Mouse (Mus musculus): Measurements from ENCODE around the gene Rgs8. TPM values are rescaled to one million over a fixed set of nuclear protein-coding genes. Genes with fewer than 3 reads are reported as not detected.

The Rgs8 gene
- polyA plus RNA-seq, 1 experiment, result under 0.01 TPM

DNA sequence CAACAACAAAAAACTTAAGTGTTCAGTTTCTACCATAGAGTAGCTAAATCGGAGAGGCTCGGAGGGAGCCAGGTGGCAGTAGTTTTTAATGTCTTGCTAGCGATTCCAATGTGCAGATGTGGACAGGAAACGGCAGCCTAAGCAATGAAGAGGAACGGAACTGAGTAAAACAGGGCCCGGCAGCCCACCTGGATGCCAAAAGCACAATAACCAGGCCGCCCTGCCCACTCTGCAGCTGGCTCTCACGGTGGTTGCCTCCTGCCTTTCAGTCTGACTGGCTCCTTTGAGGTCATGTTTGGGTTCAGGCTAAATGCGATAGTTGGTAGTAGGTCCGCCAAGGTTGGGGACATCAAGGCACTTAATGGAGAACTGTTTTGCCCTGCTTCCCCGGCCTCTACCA lies 43.3 kb downstream of the Rgs8 start:
- H3K36me3 ChIP-seq (ENCODE audit: control insufficient read depth, insufficient read depth), result no peaks in the 10 kb centered on the region
- H3K4me3 ChIP-seq (ENCODE audit: insufficient read depth, poor library complexity, severe bottlenecking), result no peak overlapping the region
- H3ac ChIP-seq (ENCODE audit: control insufficient read depth, insufficient read length, low read depth), result no peak overlapping the region
- H3K79me3 ChIP-seq (ENCODE audit: low read depth), result no peaks in the 10 kb centered on the region
- H3K27me3 ChIP-seq (ENCODE audit: control insufficient read depth, insufficient read depth, insufficient read length), result no peaks in the 10 kb centered on the region
- H3K79me2 ChIP-seq (ENCODE audit: control insufficient read depth, insufficient read depth), result no peaks in the 10 kb centered on the region
- TF ChIP-seq CEBPB (IDR thresholded peaks at IDR 0.05; ENCODE audit: low read depth) (no peak), CTCF (IDR thresholded peaks at IDR 0.05; ENCODE audit: control insufficient read depth, insufficient read depth, insufficient read length) (no peak), USF1 (IDR thresholded peaks at IDR 0.05; ENCODE audit: low read depth) (no peak), MYOD1 (IDR thresholded peaks at IDR 0.05; ENCODE audit: control insufficient read depth, insufficient read length, low read depth) (no peak)

DNA sequence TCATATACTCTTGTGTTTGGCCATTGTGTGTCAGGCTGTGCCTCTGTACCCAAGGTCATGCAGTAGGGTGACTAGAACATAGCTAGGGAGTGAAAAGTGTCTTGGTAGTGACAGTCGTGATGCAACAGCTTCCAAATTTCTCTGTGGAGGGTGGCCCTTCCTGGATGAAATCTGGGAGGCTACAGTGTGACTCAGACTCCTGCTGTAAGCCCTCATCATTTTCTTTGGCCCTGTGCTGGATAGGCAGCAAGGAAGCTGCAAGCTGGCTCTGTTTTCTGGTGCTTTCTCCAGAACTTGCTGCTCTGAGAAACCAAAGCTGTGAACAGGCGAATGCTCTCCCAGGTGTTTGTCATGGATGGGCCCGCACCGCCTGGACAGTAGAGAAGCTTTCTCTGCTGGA lies 43.7 kb downstream of the Rgs8 start:
- Histone ChIP-seq H3K27me3 (ENCODE audit: control insufficient read depth, insufficient read depth, insufficient read length) (no peaks in the 10 kb centered on the region), H3K79me3 (ENCODE audit: low read depth) (no peaks in the 10 kb centered on the region), H3K4me3 (ENCODE audit: insufficient read depth, poor library complexity, severe bottlenecking) (no peak overlapping the region), H3K36me3 (ENCODE audit: control insufficient read depth, insufficient read depth) (no peaks in the 10 kb centered on the region), H3K79me2 (ENCODE audit: control insufficient read depth, insufficient read depth) (no peaks in the 10 kb centered on the region), H3ac (ENCODE audit: control insufficient read depth, insufficient read length, low read depth) (no peak overlapping the region)
- no peak for TF ChIP-seq MAX (IDR thresholded peaks at IDR 0.05)
- no peak for TF ChIP-seq CEBPB (IDR thresholded peaks at IDR 0.05; ENCODE audit: low read depth)
- TF ChIP-seq MYOG (IDR thresholded peaks at IDR 0.05; ENCODE audit: control insufficient read depth, extremely low read depth, insufficient read length), result no peak
- no peak for TF ChIP-seq FOSL1 (IDR thresholded peaks at IDR 0.05; ENCODE audit: insufficient read depth, low read length, poor library complexity, severe bottlenecking)
- TF ChIP-seq USF1 (IDR thresholded peaks at IDR 0.05; ENCODE audit: low read depth), result no peak
- TF ChIP-seq CTCF (IDR thresholded peaks at IDR 0.05; ENCODE audit: control insufficient read depth, insufficient read depth, insufficient read length), result no peak
- no peak for TF ChIP-seq MYOD1 (IDR thresholded peaks at IDR 0.05; ENCODE audit: control insufficient read depth, insufficient read length, low read depth)

DNA sequence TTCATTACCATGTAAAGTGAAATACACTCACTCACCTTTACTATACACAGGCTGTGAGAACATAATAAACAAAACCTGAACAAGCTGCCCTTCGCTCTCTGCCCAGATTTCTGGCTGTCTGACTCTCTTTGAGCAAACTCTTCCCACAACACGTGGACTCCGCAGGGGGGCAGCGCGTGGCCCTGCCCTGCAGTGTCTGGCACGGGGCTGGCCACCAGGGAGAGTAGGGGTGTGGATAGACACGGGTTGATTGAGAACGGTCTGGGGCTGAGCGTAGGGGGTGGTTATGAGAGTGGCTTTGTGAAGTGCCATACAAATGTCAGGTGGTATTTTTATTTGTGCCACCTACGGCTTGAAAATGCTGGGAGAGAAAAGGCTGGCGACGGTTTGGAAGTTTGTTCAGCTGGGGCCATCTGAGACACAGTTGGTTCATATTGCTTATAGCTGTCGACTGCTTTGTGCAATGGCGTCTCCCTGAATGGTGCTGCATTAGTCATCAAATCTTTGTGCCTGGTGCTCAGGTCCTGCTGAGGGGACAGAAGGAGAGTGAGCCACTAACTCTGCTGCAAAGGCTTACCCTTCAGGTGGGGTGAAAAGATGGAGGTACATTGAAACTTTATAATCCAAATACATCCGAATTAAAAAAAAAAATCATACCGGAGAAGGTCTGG lies 44.9 kb downstream of the Rgs8 start:
- no peaks in the 10 kb centered on the region for H3K36me3 ChIP-seq (ENCODE audit: control insufficient read depth, insufficient read depth)
- H3K79me2 ChIP-seq (ENCODE audit: control insufficient read depth, insufficient read depth), result no peaks in the 10 kb centered on the region
- no peaks in the 10 kb centered on the region for H3K79me3 ChIP-seq (ENCODE audit: low read depth)
- no peak overlapping the region for H3ac ChIP-seq (ENCODE audit: control insufficient read depth, insufficient read length, low read depth)
- H3K4me3 ChIP-seq (ENCODE audit: insufficient read depth, poor library complexity, severe bottlenecking), result no peak overlapping the region
- no peaks in the 10 kb centered on the region for H3K27me3 ChIP-seq (ENCODE audit: control insufficient read depth, insufficient read depth, insufficient read length)
- TF ChIP-seq MAX (IDR thresholded peaks at IDR 0.05) (no peak), CEBPB (IDR thresholded peaks at IDR 0.05; ENCODE audit: low read depth) (no peak), CTCF (IDR thresholded peaks at IDR 0.05; ENCODE audit: control insufficient read depth, insufficient read depth, insufficient read length) (no peak), MYOG (IDR thresholded peaks at IDR 0.05; ENCODE audit: control insufficient read depth, extremely low read depth, insufficient read length) (no peak), MYOD1 (IDR thresholded peaks at IDR 0.05; ENCODE audit: control insufficient read depth, insufficient read length, low read depth) (no peak), USF1 (IDR thresholded peaks at IDR 0.05; ENCODE audit: low read depth) (no peak), FOSL1 (IDR thresholded peaks at IDR 0.05; ENCODE audit: insufficient read depth, low read length, poor library complexity, severe bottlenecking) (no peak)

DNA sequence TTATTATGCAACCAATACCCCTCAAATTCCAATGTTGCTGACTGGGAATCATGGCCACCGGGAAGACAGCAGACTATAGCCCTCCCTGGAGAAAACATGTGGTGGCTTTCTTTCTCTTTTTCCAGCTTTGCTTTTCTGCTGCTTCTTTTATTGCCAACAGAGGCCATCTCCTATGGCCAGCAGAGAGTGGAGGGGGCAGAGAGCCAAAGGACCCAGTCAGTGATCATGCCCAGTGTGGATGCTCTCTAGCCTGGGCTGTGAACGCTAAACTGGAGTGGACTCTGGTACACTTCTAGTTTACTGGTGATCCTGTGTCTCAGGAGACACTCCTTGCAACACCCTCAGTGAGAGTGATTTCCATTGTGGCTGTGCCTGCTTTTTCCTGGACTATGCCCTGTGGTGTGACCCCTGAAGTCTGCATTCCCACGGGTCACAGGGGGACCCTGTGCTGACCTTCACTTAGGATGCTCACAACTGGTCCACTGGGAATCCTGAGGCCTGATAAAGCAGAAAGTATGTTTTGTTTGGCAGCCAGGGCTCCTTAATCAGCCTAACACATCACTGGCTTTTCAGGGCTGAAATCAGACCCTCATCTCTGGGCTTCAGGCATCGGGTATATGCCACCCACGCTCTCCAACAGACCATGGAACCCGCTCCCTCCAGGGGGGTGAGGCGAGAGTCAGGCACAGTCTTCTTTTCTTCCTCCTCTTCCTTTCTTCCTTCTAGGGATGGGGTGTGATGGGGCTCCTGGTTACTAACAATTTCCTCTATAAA lies 45.7 kb downstream of the Rgs8 start:
- no peak overlapping the region for H3ac ChIP-seq (ENCODE audit: control insufficient read depth, insufficient read length, low read depth)
- TF ChIP-seq CTCF (IDR thresholded peaks at IDR 0.05; ENCODE audit: control insufficient read depth, insufficient read depth, insufficient read length) (no peak), MYOD1 (IDR thresholded peaks at IDR 0.05; ENCODE audit: control insufficient read depth, insufficient read length, low read depth) (no peak), MYOG (IDR thresholded peaks at IDR 0.05; ENCODE audit: control insufficient read depth, extremely low read depth, insufficient read length) (no peak), MAX (IDR thresholded peaks at IDR 0.05) (no peak), USF1 (IDR thresholded peaks at IDR 0.05; ENCODE audit: low read depth) (no peak), FOSL1 (IDR thresholded peaks at IDR 0.05; ENCODE audit: insufficient read depth, low read length, poor library complexity, severe bottlenecking) (no peak), CEBPB (IDR thresholded peaks at IDR 0.05; ENCODE audit: low read depth) (no peak)

DNA sequence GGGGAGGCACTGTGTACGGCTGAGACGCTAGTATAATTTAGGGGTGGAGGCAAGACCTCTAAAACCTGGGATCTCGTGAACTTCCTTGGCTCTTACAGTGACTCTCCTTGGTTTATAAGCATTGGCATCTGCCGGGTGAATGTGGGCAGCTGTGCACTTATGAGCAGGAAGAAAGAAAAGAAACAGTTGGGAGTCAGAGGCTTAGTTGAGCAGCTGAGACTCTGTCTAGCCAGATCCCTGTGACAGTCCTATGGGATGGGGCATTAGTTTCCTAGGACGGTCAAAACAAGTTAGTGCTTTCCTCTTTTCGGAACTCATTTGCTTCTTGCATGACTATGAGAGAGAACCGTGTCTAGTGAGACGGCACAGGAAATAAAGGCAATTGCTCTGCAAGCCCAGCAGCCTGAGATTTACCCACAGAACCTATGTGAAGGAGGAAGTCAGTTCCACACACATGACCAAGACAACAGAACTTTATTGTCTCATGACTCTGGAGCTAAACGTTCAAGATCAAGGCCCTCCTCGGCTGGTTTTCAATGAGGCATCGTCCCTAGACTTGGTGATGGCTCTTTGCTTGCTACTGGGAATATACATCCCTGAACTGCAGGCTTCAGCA lies 47.7 kb downstream of the Rgs8 start:
- Histone ChIP-seq H3K36me3 (ENCODE audit: control insufficient read depth, insufficient read depth) (no peaks in the 10 kb centered on the region), H3K79me3 (ENCODE audit: low read depth) (no peaks in the 10 kb centered on the region), H3ac (ENCODE audit: control insufficient read depth, insufficient read length, low read depth) (no peak overlapping the region), H3K27me3 (ENCODE audit: control insufficient read depth, insufficient read depth, insufficient read length) (peaks cover 3% of the 10 kb centered on the region), H3K79me2 (ENCODE audit: control insufficient read depth, insufficient read depth) (no peaks in the 10 kb centered on the region), H3K4me3 (ENCODE audit: insufficient read depth, poor library complexity, severe bottlenecking) (no peak overlapping the region)
- TF ChIP-seq FOSL1 (IDR thresholded peaks at IDR 0.05; ENCODE audit: insufficient read depth, low read length, poor library complexity, severe bottlenecking), result no peak
- no peak for TF ChIP-seq MYOG (IDR thresholded peaks at IDR 0.05; ENCODE audit: control insufficient read depth, extremely low read depth, insufficient read length)
- no peak for TF ChIP-seq MYOD1 (IDR thresholded peaks at IDR 0.05; ENCODE audit: control insufficient read depth, insufficient read length, low read depth)
- TF ChIP-seq MAX (IDR thresholded peaks at IDR 0.05), result no peak
- no peak for TF ChIP-seq CEBPB (IDR thresholded peaks at IDR 0.05; ENCODE audit: low read depth)
- TF ChIP-seq CTCF (IDR thresholded peaks at IDR 0.05; ENCODE audit: control insufficient read depth, insufficient read depth, insufficient read length), result no peak
- no peak for TF ChIP-seq USF1 (IDR thresholded peaks at IDR 0.05; ENCODE audit: low read depth)

More for the DNA sequence above, 45.7 kb downstream of the Rgs8 start:
- H3K36me3 ChIP-seq (ENCODE audit: control insufficient read depth, insufficient read depth), result no peaks in the 10 kb centered on the region
- no peak overlapping the region for H3K4me3 ChIP-seq (ENCODE audit: insufficient read depth, poor library complexity, severe bottlenecking)
- H3K79me3 ChIP-seq (ENCODE audit: low read depth), result no peaks in the 10 kb centered on the region
- H3K79me2 ChIP-seq (ENCODE audit: control insufficient read depth, insufficient read depth), result no peaks in the 10 kb centered on the region
- no peaks in the 10 kb centered on the region for H3K27me3 ChIP-seq (ENCODE audit: control insufficient read depth, insufficient read depth, insufficient read length)

Data from C2C12 (cell line).